Mouse (Mus musculus) limb, embryonic 13.5 days (tissue): ENCODE measurements around the gene Cpeb2. TPM values are rescaled to one million over a fixed set of nuclear protein-coding genes. Genes with fewer than 3 reads are reported as not detected.
A peak's percentile ranks its signal among the peaks of the same experiment; 100 is the strongest.

Experiments
- ATAC-seq: fragments of 200-750 bp; cut with Nextera tagmentation; 2 replicates; pipeline ENCODE4 v1.8.0; 2017; ENCODE audit warnings: low read depth, moderate number of reproducible peaks, moderate TSS enrichment; ENCODE audit not compliant: low FRiP score
- H3K27ac ChIP-seq: fragments of 300-500 bp; sonication (generic); 2 replicates; pipeline ENCODE4 v1.5.1; 2015; ENCODE audit warnings: inconsistent platforms, mild to moderate bottlenecking, moderate library complexity
- H3K27me3 ChIP-seq: fragments of 300-500 bp; sonication (generic); 2 replicates; pipeline ENCODE4 v1.6.1; 2015; ENCODE audit warnings: mild to moderate bottlenecking, inconsistent platforms
- H3K36me3 ChIP-seq: fragments of 300-500 bp; sonication (generic); 2 replicates; pipeline ENCODE4 v1.6.1; 2015; ENCODE audit warnings: inconsistent platforms, mild to moderate bottlenecking, moderate library complexity
- H3K4me1 ChIP-seq: fragments of 300-500 bp; sonication (generic); 2 replicates; pipeline ENCODE4 v1.6.1; 2015; ENCODE audit warnings: inconsistent platforms
- H3K4me2 ChIP-seq: fragments of 300-500 bp; sonication (generic); replicated peaks from 2 replicates; pipeline ENCODE4 v1.6.1; 2015; ENCODE audit warnings: inconsistent platforms, mild to moderate bottlenecking, moderate library complexity
- H3K4me3 ChIP-seq: fragments of 300-500 bp; sonication (generic); 2 replicates; pipeline ENCODE4 v1.5.1; 2015; ENCODE audit warnings: moderate library complexity, mild to moderate bottlenecking, inconsistent platforms
- H3K9ac ChIP-seq: fragments of 300-500 bp; sonication (generic); 2 replicates; pipeline ENCODE4 v1.6.1; 2015; ENCODE audit warnings: mild to moderate bottlenecking, inconsistent platforms
- H3K9me3 ChIP-seq: fragments of 300-500 bp; sonication (generic); 2 replicates; pipeline ENCODE4 v1.6.1; 2016; ENCODE audit warnings: inconsistent platforms
- WGBS: fragments of 180-500 bp; shearing (Covaris S2); methylation state at CpG from one replicate; pipeline ENCODE4 v1.1.7; 2015; 5-methylcytosine and 5-hydroxymethylcytosine counted together
- polyA plus RNA-seq: library from polyadenylated mRNA; unstranded; fragments of >200 nt; fragmentation: Nextera tagmentation; extraction: Ambion mirVana; gene quantifications from 2 replicates; pipeline ENCODE4 v1.2.1, GENCODE M21; 2015

The Cpeb2 gene
- polyA plus RNA-seq: 1.7 and 2.7 TPM in 2 replicates

DNA sequence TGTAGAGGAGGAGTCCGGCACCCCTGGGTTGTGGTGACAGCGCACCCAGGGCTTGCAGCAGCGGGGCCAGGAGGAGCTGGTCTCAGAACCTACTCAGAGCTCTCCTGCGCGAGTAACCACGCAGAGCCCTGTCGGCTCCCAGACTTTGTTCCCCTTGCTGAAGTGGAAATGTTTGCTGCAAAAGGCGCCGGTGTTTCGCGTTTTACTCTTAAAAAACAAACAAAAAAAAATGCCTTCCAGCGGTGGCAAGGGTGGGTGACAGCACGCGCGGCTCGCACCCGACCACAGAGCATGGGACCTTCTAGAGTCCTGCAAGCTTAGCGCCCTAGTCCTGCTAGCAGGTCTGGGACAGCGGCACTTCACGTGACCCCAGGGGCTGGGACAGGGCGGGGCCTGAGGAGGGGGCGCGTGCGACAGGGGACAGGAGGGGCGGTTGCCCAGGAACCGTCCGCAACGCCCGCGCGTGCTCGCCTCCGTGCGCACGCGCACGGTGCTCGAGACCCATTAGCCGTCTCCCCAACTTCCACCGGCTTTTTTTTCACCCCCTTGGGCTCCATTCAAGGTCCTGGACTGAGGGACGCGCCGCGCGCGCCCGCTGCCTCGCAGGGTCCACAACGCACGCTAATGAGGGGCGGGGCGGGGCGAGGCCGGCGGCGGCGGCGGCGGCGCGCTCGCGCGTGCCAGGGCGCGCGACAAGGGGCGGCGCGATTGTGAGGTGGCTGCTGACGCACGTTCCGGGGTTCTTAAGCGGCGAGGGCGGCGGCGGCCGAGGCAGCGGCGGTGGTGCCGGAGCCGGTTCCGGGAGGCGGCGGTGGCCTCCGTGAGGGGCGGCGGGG is at the start of gene Cpeb2:
Gene Cpeb2, plus strand, starts transcription at position 691 of the 836 bp plus-strand sequence.
- Histone ChIP-seq H3K4me2 (peak within 1 kb of the TSS; percentile 98), H3K9me3 (no peaks in the 10 kb centered on the region), H3K36me3 (no peaks in the 10 kb centered on the region), H3K9ac (peak within 1 kb of the TSS; percentile 90), H3K27ac (peak within 1 kb of the TSS; percentile 92), H3K4me3 (peak within 1 kb of the TSS; percentile 91), H3K4me1 (peaks cover 8% of the 10 kb centered on the region), H3K27me3 (peaks cover 23% of the 10 kb centered on the region)
- WGBS: under 1% methylated on average over 84 of the region's 89 CpGs
- peak; percentile 90 for ATAC-seq

DNA sequence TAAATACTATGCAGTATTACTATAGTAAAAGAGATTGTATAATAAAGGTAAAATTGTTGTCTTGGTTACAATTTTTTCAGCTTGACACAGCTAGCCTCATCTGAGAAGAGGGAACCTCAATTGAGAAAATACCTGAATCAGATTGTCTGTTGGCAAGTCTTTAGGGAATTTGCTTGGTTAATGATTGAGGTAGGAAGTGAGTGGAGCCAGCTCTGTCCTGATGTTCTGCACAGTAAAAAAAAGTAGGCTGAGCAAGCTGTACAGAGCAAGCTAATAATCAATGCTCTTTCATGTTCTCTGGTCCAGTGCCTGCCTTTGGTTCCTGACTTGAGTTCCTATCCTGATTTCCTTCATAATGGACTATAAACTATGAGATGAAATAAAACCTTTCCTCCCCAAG is 49.4 kb upstream of the Cpeb2 start:
- H3K4me2 ChIP-seq: no peak overlapping the region
- no peak overlapping the region for H3K9ac ChIP-seq
- ATAC-seq: no peak
- H3K27me3 ChIP-seq: no peaks in the 10 kb centered on the region
- no peaks in the 10 kb centered on the region for H3K4me1 ChIP-seq
- H3K36me3 ChIP-seq: no peaks in the 10 kb centered on the region
- H3K27ac ChIP-seq: no peak overlapping the region
- no peak overlapping the region for H3K4me3 ChIP-seq
- no peaks in the 10 kb centered on the region for H3K9me3 ChIP-seq

DNA sequence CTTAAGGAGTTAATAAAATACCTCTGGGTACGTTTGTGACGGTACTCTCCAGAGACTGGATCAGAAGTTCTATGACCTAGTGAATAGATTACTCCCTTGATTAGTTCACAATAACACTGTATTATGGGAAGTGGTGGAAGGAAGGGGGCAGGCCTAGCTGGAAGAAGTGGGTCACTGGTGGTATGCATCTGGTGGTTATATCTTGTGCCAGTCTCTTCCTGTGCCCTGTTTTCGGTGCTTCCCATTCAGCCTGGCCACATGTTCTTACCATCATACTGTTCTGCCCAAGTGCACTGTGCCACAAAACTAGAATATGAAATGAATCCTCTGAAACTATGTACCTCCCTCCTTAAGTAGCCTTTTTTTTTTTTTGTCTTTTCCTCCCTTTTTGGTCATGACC is 48.1 kb upstream of the Cpeb2 start:
- 64% methylated on average over 3 of the region's 3 CpGs for WGBS
- H3K9ac ChIP-seq: no peak overlapping the region
- no peaks in the 10 kb centered on the region for H3K36me3 ChIP-seq
- H3K4me3 ChIP-seq: no peak overlapping the region
- H3K4me2 ChIP-seq: no peak overlapping the region
- no peak overlapping the region for H3K27ac ChIP-seq
- no peaks in the 10 kb centered on the region for H3K27me3 ChIP-seq
- H3K9me3 ChIP-seq: no peaks in the 10 kb centered on the region
- ATAC-seq: no peak
- H3K4me1 ChIP-seq: no peaks in the 10 kb centered on the region

DNA sequence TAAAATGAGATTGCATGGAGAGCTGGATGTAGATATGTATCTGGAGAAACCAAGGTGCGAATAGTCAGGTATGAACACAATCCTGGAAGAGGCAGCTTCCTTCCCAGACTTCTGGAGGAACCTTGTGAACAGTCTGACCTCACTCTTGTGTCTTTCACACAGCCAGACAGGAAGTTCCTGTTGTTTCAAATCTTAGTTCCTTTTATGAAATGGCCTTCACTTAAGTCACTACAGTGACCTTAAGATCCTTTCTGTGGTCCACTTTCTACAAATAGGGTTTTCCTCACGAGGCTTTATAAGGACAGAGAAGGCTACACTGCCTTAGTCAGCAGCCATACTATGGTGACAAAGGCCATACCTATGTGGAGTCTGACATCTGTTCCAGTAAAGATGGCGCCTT is 47.5 kb upstream of the Cpeb2 start:
- H3K4me1 ChIP-seq: no peaks in the 10 kb centered on the region
- no peak overlapping the region for H3K4me2 ChIP-seq
- H3K9ac ChIP-seq: no peak overlapping the region
- no peaks in the 10 kb centered on the region for H3K27me3 ChIP-seq
- no peak for ATAC-seq
- 79% methylated on average over 3 of the region's 3 CpGs for WGBS
- H3K9me3 ChIP-seq: no peaks in the 10 kb centered on the region
- H3K36me3 ChIP-seq: no peaks in the 10 kb centered on the region
- no peak overlapping the region for H3K4me3 ChIP-seq
- no peak overlapping the region for H3K27ac ChIP-seq

DNA sequence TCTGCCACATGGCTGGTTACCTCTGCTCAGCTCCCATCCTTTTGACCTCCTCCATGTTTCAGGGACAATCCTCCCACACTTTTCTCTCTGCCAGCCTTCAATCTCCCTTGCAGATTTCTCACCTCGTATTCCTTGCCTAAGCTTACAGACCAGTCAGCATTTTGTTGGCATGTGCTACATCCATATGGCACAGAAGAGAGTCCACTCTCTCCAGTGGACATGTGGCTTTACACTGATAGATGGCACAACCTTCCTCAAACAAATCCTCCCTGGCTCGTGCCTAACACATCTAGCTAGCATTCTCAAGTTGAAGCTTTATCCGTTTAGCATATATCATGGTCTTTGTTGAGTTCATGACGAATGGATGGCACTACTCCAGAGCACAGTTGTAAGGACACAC is 32.3 kb upstream of the Cpeb2 start:
- Histone ChIP-seq H3K9ac (no peak overlapping the region), H3K4me1 (no peaks in the 10 kb centered on the region), H3K9me3 (0 out of 2 replicates have a peak, but pooled peaks cover 5% of the 10 kb centered on the region), H3K27ac (no peak overlapping the region), H3K4me3 (no peak overlapping the region), H3K36me3 (no peaks in the 10 kb centered on the region), H3K4me2 (no peak overlapping the region), H3K27me3 (no peaks in the 10 kb centered on the region)
- ATAC-seq: no peak
- 76% methylated on average over 4 of the region's 4 CpGs for WGBS

DNA sequence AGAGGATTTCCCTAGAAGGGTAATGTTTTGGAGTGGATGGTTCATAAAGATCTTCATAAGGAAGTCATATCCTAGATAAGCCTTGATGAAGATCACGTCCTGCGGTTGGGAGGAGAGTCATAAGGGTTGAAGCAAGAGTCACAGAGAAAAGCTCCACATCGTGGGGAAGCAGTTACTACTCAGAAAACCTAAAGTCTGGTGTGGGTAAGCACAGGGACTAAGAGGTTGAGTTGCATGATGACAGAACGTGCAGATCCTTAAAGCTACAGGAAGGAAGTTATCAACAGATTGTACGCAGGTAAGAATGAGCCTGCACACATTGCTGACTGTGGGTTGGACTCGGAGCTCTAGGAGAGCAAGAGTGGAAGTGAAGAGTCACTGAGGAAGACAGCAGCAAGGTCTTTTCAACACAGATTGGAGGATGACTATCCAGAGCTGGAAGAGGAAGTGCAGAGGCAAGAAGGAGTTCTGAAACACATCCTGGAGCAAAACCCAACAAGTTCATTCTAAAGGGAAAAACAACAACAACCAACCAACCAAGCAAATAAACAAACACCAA is 26.4 kb upstream of the Cpeb2 start:
- Histone ChIP-seq H3K27ac (no peak overlapping the region), H3K36me3 (no peaks in the 10 kb centered on the region), H3K27me3 (no peaks in the 10 kb centered on the region), H3K4me3 (no peak overlapping the region), H3K4me2 (no peak overlapping the region), H3K9ac (no peak overlapping the region), H3K9me3 (0 out of 2 replicates have a peak, but pooled peaks cover 5% of the 10 kb centered on the region), H3K4me1 (no peaks in the 10 kb centered on the region)
- WGBS: 85% methylated on average over 6 of the region's 6 CpGs
- ATAC-seq: no peak

DNA sequence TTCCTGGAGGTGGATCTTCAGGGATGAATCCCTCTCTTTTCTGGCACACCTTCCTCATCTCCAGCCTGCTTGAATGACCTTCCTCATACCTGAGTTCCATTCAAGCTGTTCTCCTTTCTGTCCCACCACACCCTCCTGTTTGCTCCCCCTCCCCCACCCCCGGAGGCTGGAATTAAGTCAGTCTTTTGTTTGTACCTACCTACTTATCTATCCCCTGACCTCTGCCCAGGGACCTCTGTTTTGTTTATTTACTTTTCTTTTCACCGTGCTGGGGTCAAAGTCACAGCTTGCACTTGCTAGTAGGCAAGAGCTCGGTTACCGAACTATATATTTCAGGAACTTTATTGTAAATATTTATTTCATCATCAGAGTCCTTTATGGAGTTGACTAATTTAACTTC is 15.5 kb upstream of the Cpeb2 start:
- 55% methylated on average over 4 of the region's 4 CpGs for WGBS
- no peak for ATAC-seq
- Histone ChIP-seq H3K4me3 (no peak overlapping the region), H3K36me3 (no peaks in the 10 kb centered on the region), H3K9me3 (no peaks in the 10 kb centered on the region), H3K4me2 (no peak overlapping the region), H3K27me3 (no peaks in the 10 kb centered on the region), H3K27ac (no peak overlapping the region), H3K9ac (no peak overlapping the region), H3K4me1 (no peaks in the 10 kb centered on the region)

DNA sequence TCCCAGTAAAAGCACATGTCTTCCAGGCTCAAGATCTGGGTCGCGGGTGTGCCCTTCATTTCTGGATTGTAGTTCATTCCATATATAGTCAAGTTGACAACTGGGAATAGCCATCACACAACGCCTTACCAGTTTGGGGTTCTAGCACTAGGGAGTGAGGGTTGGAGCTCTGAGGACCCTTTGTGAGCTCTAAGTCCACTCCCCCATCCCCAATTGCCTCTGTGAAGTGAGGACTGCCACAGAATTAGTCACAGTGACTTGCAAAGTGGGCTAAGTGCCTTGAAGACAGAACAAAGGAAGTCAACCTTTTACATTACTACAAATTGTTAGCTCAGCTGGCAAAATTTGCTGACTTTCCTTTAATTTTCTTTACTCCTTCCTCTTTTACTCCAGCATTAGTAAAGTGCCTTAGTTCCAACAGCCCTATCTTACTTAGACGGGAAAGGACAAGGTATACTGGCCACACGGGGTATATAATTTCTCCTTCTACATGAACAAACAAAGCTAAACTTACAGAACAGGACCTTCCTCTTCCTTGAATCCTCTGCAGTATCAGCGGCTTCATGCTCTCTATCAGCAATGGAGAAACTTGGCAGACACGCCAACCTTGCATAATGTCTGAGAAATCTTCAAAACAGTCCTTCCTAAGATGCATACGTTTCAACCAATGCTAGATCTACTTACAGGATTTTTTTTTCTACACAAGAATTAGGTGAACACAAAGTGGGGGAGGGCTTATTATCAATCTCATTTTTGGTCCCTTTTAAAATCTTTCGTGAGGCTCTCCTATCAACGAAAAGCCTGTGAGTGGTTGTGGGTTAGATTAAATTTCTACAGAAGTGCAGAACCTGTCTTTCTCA is 14.8 kb upstream of the Cpeb2 start:
- no peaks in the 10 kb centered on the region for H3K4me1 ChIP-seq
- no peak overlapping the region for H3K4me2 ChIP-seq
- no peak overlapping the region for H3K4me3 ChIP-seq
- H3K27ac ChIP-seq: no peak overlapping the region
- no peaks in the 10 kb centered on the region for H3K36me3 ChIP-seq
- H3K9ac ChIP-seq: no peak overlapping the region
- WGBS: 73% methylated on average over 10 of the region's 10 CpGs
- H3K9me3 ChIP-seq: no peaks in the 10 kb centered on the region
- no peaks in the 10 kb centered on the region for H3K27me3 ChIP-seq
- no peak for ATAC-seq

DNA sequence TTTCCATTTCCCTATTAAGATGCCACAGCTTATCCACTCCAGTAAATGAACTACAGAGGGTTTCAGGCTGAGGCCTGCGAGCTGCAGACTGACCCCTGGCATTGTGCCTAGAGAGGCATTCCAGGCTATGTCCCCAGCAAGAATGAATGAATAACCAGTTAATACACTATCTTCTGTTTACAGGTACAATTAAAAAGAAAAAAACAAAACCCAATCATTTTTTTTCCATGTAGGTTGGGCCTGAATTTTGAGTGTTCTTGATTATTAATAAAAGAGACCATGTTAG is 14.2 kb upstream of the Cpeb2 start:
- WGBS: 38% methylated on average over 1 of the region's 1 CpGs
- ATAC-seq: no peak

DNA sequence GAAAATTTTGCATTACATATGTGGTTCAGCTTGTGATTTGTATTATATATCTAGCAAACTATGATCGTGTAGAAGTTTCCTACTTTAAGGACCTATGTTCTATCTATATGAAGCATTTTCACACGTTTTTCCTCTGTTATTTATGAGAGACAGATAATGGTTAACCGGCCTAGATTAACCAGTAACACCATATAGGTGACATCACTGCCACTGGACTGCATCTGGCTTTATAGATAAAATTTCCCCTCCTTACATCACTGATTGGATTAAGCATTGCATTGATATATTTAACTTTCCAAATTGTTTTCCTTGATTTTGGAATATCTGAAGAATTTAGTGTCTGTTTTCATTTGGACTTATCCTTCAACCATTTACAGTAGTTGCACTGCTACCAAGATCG is 9.6 kb upstream of the Cpeb2 start:
- no peaks in the 10 kb centered on the region for H3K9me3 ChIP-seq
- no peak overlapping the region for H3K9ac ChIP-seq
- H3K27me3 ChIP-seq: no peaks in the 10 kb centered on the region
- no peaks in the 10 kb centered on the region for H3K4me1 ChIP-seq
- no peak overlapping the region for H3K4me3 ChIP-seq
- no peaks in the 10 kb centered on the region for H3K36me3 ChIP-seq
- no peak overlapping the region for H3K27ac ChIP-seq
- no peak for ATAC-seq
- 80% methylated on average over 4 of the region's 4 CpGs for WGBS
- H3K4me2 ChIP-seq: no peak overlapping the region

More for the DNA sequence above, 14.2 kb upstream of the Cpeb2 start:
- no peaks in the 10 kb centered on the region for H3K27me3 ChIP-seq
- no peaks in the 10 kb centered on the region for H3K36me3 ChIP-seq
- H3K4me3 ChIP-seq: no peak overlapping the region
- no peak overlapping the region for H3K27ac ChIP-seq
- H3K9ac ChIP-seq: no peak overlapping the region
- H3K9me3 ChIP-seq: no peaks in the 10 kb centered on the region
- no peaks in the 10 kb centered on the region for H3K4me1 ChIP-seq
- H3K4me2 ChIP-seq: no peak overlapping the region

DNA sequence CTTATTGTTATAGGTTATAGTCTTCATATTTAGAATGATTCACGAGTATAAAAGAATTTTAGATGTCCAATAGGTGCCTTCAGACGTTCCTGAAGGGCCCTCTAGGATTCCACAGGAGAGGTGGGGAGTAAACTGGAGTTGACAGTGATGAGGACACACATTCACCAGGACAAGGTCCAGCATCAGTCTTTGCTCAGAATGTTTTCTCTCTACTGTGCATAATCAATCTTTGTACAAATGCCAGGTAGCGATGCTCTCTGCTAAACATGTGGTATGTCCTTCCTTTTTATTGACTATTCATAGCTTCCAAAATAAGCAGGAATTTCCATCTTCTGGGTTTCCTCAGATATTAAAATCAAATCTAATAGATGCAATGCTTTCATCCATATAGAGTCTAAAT is 8.7 kb upstream of the Cpeb2 start:
- peaks cover 3% of the 10 kb centered on the region; the same call in 1 of the 2 replicates for H3K27me3 ChIP-seq
- WGBS: 65% methylated on average over 3 of the region's 3 CpGs
- H3K36me3 ChIP-seq: no peaks in the 10 kb centered on the region
- H3K4me1 ChIP-seq: no peaks in the 10 kb centered on the region
- no peak overlapping the region for H3K4me2 ChIP-seq
- ATAC-seq: no peak
- no peak overlapping the region for H3K9ac ChIP-seq
- H3K9me3 ChIP-seq: no peaks in the 10 kb centered on the region
- H3K27ac ChIP-seq: no peak overlapping the region
- no peak overlapping the region for H3K4me3 ChIP-seq

DNA sequence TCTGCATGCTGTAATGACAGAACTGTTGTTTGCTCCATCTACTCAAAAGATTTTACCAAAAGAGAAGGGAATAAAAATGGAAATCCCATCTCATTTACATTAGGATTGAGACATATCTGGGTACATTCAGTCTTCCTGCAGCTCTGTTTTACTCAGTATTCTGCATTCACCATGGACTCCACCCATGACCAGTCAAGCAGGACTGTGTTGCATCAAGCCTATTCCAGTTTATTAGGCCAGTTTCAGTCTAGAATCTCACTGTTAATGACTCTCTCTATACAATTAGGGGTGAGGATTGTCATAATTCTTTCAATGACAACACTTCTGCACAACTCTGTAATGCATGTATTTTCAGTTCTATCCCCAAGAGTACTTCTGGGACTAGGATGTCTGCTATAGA is 6.8 kb upstream of the Cpeb2 start:
- Histone ChIP-seq H3K27me3 (peaks cover 15% of the 10 kb centered on the region), H3K4me1 (no peaks in the 10 kb centered on the region), H3K9ac (no peak overlapping the region), H3K9me3 (no peaks in the 10 kb centered on the region), H3K4me3 (no peak overlapping the region), H3K4me2 (no peak overlapping the region), H3K36me3 (no peaks in the 10 kb centered on the region), H3K27ac (no peak overlapping the region)
- no peak for ATAC-seq
